Mouse (Mus musculus) heart, adult 2 months (tissue): ENCODE measurements at regions not wholly inside any gene's neighbourhood (a gene's known extent, or its start where the extent isn't known, plus 50 kb on each side); places are given as distances from the start of the nearest gene placed in this dataset.

ENCODE experiments used
- CTCF ChIP-seq: fragments of 200-600 bp; IDR thresholded peaks from 2 replicates; pipeline ENCODE4 v1.8.1; 2022; ENCODE audit warnings: antibody characterized with exemption, mild to moderate bottlenecking, moderate library complexity
- POLR2A ChIP-seq: fragments of 200-500 bp; IDR thresholded peaks from 2 replicates; pipeline ENCODE4 v1.6.1; 2011; ENCODE audit warnings: mild to moderate bottlenecking, low read depth, low read length, control low read depth; ENCODE audit not compliant: insufficient read depth

DNA sequence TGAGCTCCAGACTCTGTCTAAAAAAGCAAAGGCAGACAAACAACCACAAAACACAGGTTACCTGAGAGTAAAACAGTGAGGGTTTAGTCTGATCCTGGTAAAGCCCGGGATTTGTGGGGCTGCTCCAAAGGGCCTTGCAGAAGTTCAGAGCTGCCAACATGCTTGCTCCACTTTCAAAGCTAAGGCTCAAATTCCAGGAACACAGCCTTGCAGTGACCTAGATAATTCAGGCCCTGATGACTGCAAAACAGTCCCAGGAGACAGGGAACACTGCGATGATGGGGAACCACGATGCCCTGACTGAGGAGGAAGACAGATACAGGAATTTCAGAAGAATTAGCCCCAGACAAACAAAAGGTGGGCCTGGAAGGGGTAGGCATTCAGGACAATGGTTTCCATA is 250.0 kb downstream of the Cdh26 start:
- no peak for TF ChIP-seq CTCF
- TF ChIP-seq POLR2A: no peak
